Mouse (Mus musculus): ENCODE measurements around the gene Prune1. TPM values are rescaled to one million over a fixed set of nuclear protein-coding genes. Genes with fewer than 3 reads are reported as not detected.

Prune1 gene
- polyA plus RNA-seq, 1 experiment from 2014 or later, result 16.1 TPM

- peak overlapping the region; percentile 59 for H3K27ac ChIP-seq (ENCODE audit: low read length)
- H3K27me3 ChIP-seq (replicated peaks; ENCODE audit: control insufficient read depth, insufficient read depth, low read length), result no peaks in the 10 kb centered on the region
- peaks cover 18% of the 10 kb centered on the region; the same call in 1 of the 2 replicates for H3K36me3 ChIP-seq (ENCODE audit: control insufficient read depth, insufficient read depth, low read length)
- H3K9ac ChIP-seq (ENCODE audit: low read depth, low read length), result peak overlapping the region; percentile 26; the same call in 1 of the 2 replicates
- 18% methylated on average over 12 of the region's 12 CpGs for WGBS
- H3K4me2 ChIP-seq (ENCODE audit: low read depth, low read length), result peak overlapping the region; percentile 30
- ATAC-seq, result no peak
- H3K4me3 ChIP-seq (ENCODE audit: low read length), result peak overlapping the region; percentile 11; the same call in 1 of the 2 replicates
- H3K9me3 ChIP-seq (ENCODE audit: control insufficient read depth, low read length), result no peaks in the 10 kb centered on the region
- H3K4me1 ChIP-seq (ENCODE audit: control insufficient read depth, insufficient read depth, low read length), result peaks cover 31% of the 10 kb centered on the region
Measured at GRCm38 (mm10) chr3:95317414-95318080, 35.7 kb upstream of the Prune1 start.

GRCm38 (mm10) chr3:95315844-95316550, 34.1 kb upstream of the Prune1 start:
- H3K9ac ChIP-seq (ENCODE audit: low read depth, low read length), result peak overlapping the region; percentile 99
- H3K4me2 ChIP-seq (ENCODE audit: low read depth, low read length), result peak overlapping the region; percentile 86
- H3K4me3 ChIP-seq (ENCODE audit: low read length), result peak overlapping the region; percentile 92
- H3K27ac ChIP-seq (ENCODE audit: low read length), result peak overlapping the region; percentile 93
- H3K36me3 ChIP-seq (ENCODE audit: control insufficient read depth, insufficient read depth, low read length), result peaks cover 9% of the 10 kb centered on the region; the same call in 1 of the 2 replicates
- H3K27me3 ChIP-seq (replicated peaks; ENCODE audit: control insufficient read depth, insufficient read depth, low read length), result no peaks in the 10 kb centered on the region
- ATAC-seq, result no peak
- peaks cover 31% of the 10 kb centered on the region for H3K4me1 ChIP-seq (ENCODE audit: control insufficient read depth, insufficient read depth, low read length)
- 17% methylated on average over 9 of the region's 9 CpGs for WGBS
- no peaks in the 10 kb centered on the region for H3K9me3 ChIP-seq (ENCODE audit: control insufficient read depth, low read length)

GRCm38 (mm10) chr3:95315094-95315843, 33.4 kb upstream of the Prune1 start:
- peak overlapping the region; percentile 93 for H3K27ac ChIP-seq (ENCODE audit: low read length)
- H3K9me3 ChIP-seq (ENCODE audit: control insufficient read depth, low read length), result no peaks in the 10 kb centered on the region
- peak overlapping the region; percentile 92 for H3K4me3 ChIP-seq (ENCODE audit: low read length)
- 0% methylated on average over 67 of the region's 71 CpGs for WGBS
- no peaks in the 10 kb centered on the region for H3K27me3 ChIP-seq (replicated peaks; ENCODE audit: control insufficient read depth, insufficient read depth, low read length)
- H3K9ac ChIP-seq (ENCODE audit: low read depth, low read length), result peak overlapping the region; percentile 99
- peak overlapping the region; percentile 86 for H3K4me2 ChIP-seq (ENCODE audit: low read depth, low read length)
- peak; percentile 92 for ATAC-seq
- 0 out of 2 replicates have a peak, but pooled peaks cover 5% of the 10 kb centered on the region for H3K36me3 ChIP-seq (ENCODE audit: control insufficient read depth, insufficient read depth, low read length)
- peaks cover 31% of the 10 kb centered on the region for H3K4me1 ChIP-seq (ENCODE audit: control insufficient read depth, insufficient read depth, low read length)

- peak within 1 kb of the TSS; percentile 99 for H3K9ac ChIP-seq (ENCODE audit: low read depth, low read length)
- H3K27me3 ChIP-seq (replicated peaks; ENCODE audit: control insufficient read depth, insufficient read depth, low read length), result no peaks in the 10 kb centered on the region
- H3K4me3 ChIP-seq (ENCODE audit: low read length), result peak within 1 kb of the TSS; percentile 92
- ATAC-seq, result peak; percentile 12
- H3K4me1 ChIP-seq (ENCODE audit: control insufficient read depth, insufficient read depth, low read length), result peaks cover 31% of the 10 kb centered on the region
- 7% methylated on average over 27 of the region's 27 CpGs for WGBS
- H3K27ac ChIP-seq (ENCODE audit: low read length), result peak within 1 kb of the TSS; percentile 93
- H3K9me3 ChIP-seq (ENCODE audit: control insufficient read depth, low read length), result no peaks in the 10 kb centered on the region
- peak within 1 kb of the TSS; percentile 86 for H3K4me2 ChIP-seq (ENCODE audit: low read depth, low read length)
- H3K36me3 ChIP-seq (ENCODE audit: control insufficient read depth, insufficient read depth, low read length), result no peaks in the 10 kb centered on the region
Measured at GRCm38 (mm10) chr3:95314486-95315093, 32.7 kb upstream of the Prune1 start, which contains the start of gene Cers2. TSS of gene Cers2 (plus strand) at chr3:95314791.

DNA sequence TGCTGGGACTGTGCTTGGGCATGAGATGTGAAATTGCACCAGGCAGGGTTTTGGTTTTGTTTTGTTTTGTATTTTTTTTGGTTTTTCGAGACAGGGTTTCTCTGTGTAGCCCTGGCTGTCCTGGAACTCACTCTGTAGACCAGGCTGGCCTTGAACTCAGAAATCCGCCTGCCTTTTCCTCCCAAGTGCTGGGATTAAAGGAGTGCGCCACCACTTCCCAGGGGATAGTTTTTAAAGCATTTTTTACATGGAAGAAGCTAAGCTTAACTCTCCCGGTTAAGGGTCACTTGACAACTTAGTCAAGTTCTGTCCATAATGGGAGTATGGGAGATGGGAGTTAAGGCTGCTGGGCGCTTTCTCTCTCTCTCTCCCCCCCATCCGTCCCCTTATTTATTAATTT, 32.2 kb upstream of the Prune1 start:
- WGBS, result 76% methylated on average over 6 of the region's 6 CpGs
- Histone ChIP-seq H3K4me1 (ENCODE audit: control insufficient read depth, insufficient read depth, low read length) (peaks cover 27% of the 10 kb centered on the region), H3K36me3 (ENCODE audit: control insufficient read depth, insufficient read depth, low read length) (no peaks in the 10 kb centered on the region), H3K9me3 (ENCODE audit: control insufficient read depth, low read length) (no peaks in the 10 kb centered on the region), H3K27ac (ENCODE audit: low read length) (no peak overlapping the region), H3K4me3 (ENCODE audit: low read length) (no peak overlapping the region), H3K27me3 (replicated peaks; ENCODE audit: control insufficient read depth, insufficient read depth, low read length) (no peaks in the 10 kb centered on the region), H3K4me2 (ENCODE audit: low read depth, low read length) (no peak overlapping the region), H3K9ac (ENCODE audit: low read depth, low read length) (peak overlapping the region; percentile 99; the same call in 1 of the 2 replicates)
- ATAC-seq, result no peak

DNA sequence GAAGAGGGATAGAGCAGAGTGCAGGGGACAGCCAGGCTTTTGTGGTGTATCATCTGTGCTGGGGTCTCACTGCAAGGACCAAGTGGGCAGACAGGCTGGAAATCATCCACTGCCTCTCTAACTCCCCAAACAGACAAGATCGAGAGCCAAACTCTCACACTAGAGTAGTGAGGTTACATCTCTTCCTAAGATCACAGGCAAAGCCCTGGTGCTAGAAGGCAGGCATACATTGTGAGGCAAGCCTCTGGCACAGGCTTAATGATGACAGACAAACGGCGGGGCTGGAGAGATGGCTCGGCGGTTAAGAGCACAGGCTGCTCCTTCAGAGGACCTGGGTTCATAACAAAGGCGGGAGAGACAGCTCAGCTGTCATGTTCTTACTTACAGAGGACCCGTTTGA, 31.6 kb upstream of the Prune1 start:
- Histone ChIP-seq H3K27ac (ENCODE audit: low read length) (no peak overlapping the region), H3K4me3 (ENCODE audit: low read length) (no peak overlapping the region), H3K36me3 (ENCODE audit: control insufficient read depth, insufficient read depth, low read length) (no peaks in the 10 kb centered on the region), H3K9ac (ENCODE audit: low read depth, low read length) (no peak overlapping the region), H3K9me3 (ENCODE audit: control insufficient read depth, low read length) (no peaks in the 10 kb centered on the region), H3K27me3 (replicated peaks; ENCODE audit: control insufficient read depth, insufficient read depth, low read length) (no peaks in the 10 kb centered on the region), H3K4me2 (ENCODE audit: low read depth, low read length) (no peak overlapping the region), H3K4me1 (ENCODE audit: control insufficient read depth, insufficient read depth, low read length) (peaks cover 21% of the 10 kb centered on the region)
- 56% methylated on average over 7 of the region's 7 CpGs for WGBS
- ATAC-seq, result no peak

DNA sequence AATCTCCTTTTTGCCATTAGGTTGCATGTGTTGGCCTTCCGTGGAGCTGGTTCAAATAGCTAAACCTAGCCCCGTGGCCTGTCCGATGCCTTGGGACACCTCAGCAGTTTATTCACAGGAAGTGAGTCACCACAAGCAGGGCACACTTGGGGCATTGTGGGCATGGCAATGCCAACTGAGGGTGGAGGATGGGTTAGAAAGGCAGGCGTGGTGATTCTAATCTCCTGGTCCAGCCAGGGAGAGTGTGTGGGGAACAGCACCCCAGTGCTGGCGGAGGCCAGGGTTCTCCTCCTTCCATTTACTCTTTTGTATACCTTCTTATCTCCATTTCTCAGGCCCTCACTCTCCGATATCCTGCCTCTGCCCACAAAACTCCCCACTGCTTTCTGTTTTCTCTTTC, 30.7 kb upstream of the Prune1 start:
- H3K4me1 ChIP-seq (ENCODE audit: control insufficient read depth, insufficient read depth, low read length), result peaks cover 14% of the 10 kb centered on the region
- no peak for ATAC-seq
- WGBS, result 72% methylated on average over 6 of the region's 6 CpGs

DNA sequence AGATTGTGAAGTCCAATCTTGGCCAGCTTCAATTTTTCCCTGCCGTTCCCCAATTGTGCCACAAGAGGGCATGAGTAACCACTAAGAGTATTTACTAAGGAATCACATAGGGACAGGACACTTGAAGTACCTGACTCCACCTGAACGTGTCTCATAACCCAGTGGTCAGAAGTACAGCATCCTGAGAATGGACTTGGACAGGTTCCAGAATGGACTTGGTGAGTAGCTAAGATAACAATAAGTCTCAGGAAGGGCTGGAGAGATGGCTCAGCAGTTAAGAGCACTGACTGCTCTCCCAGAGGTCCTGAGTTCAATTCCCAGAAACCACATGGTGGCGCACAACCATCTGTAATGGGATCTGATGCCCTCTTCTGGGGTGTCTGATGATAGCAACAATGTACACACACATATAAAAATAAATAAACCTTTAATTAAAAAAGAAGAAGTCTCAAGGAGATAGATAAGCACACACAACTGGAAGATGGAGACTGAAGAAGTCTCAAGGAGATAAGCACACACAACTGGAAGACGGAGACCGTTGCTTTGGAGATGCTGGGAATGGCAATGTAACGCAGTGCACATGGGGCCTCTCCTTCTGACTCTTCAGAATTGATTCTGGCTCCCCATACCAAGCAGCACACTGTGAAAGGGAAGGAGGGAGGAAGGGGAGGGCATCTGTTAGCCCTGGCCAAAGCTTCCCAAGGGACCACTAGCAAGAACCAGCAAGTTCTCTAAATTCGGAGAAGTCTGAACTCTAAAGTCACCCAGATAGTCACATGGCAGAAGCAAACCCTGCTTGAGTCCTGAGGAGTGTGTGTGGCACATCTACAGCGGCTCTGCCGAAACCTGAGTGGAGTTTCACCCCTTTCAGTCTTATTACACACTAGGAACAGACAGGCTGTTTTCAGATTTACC, 29.3 kb upstream of the Prune1 start:
- H3K27ac ChIP-seq (ENCODE audit: low read length), result no peak overlapping the region
- no peak overlapping the region for H3K9ac ChIP-seq (ENCODE audit: low read depth, low read length)
- H3K27me3 ChIP-seq (replicated peaks; ENCODE audit: control insufficient read depth, insufficient read depth, low read length), result no peaks in the 10 kb centered on the region
- WGBS, result 69% methylated on average over 9 of the region's 9 CpGs
- no peak for ATAC-seq
- H3K9me3 ChIP-seq (ENCODE audit: control insufficient read depth, low read length), result no peaks in the 10 kb centered on the region
- no peaks in the 10 kb centered on the region for H3K36me3 ChIP-seq (ENCODE audit: control insufficient read depth, insufficient read depth, low read length)
- H3K4me1 ChIP-seq (ENCODE audit: control insufficient read depth, insufficient read depth, low read length), result peaks cover 6% of the 10 kb centered on the region
- no peak overlapping the region for H3K4me2 ChIP-seq (ENCODE audit: low read depth, low read length)
- no peak overlapping the region for H3K4me3 ChIP-seq (ENCODE audit: low read length)

More for the DNA sequence above, 30.7 kb upstream of the Prune1 start:
- H3K4me2 ChIP-seq (ENCODE audit: low read depth, low read length), result no peak overlapping the region
- no peak overlapping the region for H3K9ac ChIP-seq (ENCODE audit: low read depth, low read length)
- H3K27me3 ChIP-seq (replicated peaks; ENCODE audit: control insufficient read depth, insufficient read depth, low read length), result no peaks in the 10 kb centered on the region
- no peak overlapping the region for H3K4me3 ChIP-seq (ENCODE audit: low read length)
- no peaks in the 10 kb centered on the region for H3K9me3 ChIP-seq (ENCODE audit: control insufficient read depth, low read length)
- H3K27ac ChIP-seq (ENCODE audit: low read length), result no peak overlapping the region
- H3K36me3 ChIP-seq (ENCODE audit: control insufficient read depth, insufficient read depth, low read length), result no peaks in the 10 kb centered on the region

Measured in intestine, embryonic 16.5 days (tissue).